Mouse (Mus musculus) fat pad, adult 2 months (tissue): ENCODE results near the gene Zfp697.
A peak's percentile ranks its signal among the peaks of the same experiment; 100 is the strongest.
"Not testable (repeated sequence)": the region's sequence is repeated elsewhere in the genome, so short reads cannot be mapped to it uniquely, and the experiment has no call there.

ENCODE experiments used
- DNase-seq: peaks from one replicate; pipeline ENCODE4 v3.0.0-alpha.2; 2011; ENCODE audit warnings: low read depth, low spot score; ENCODE audit errors: extremely low read depth

Gene Zfp697

GRCm38 (mm10) chr3:98382246-98382939, at the start of gene Zfp697:
Gene Zfp697, plus strand, starts transcription at chr3:98382461.
- DNase-seq, result no peak

DNA sequence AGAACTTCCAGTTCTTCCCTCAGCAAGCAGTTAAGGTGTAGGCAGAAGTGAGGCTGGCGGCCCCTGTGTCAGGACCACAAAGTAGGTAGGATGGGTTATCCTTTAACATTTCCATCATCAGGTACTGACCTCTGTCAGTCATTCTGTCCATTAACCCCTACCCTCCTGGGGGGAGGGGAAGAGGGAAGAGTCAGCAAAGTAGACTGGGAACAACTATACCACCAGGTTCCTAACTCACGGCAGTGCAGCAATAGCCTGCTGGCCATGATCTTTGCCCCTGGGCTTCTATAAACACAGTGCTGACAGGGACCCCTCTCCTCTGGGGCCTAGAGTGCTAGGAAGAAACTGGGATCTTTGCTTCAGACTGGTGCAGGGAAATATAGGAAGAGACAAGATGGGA, 48.3 kb upstream of the Zfp697 start:
- DNase-seq, result no peak

GRCm38 (mm10) chr3:98335331-98335730, 46.9 kb upstream of the Zfp697 start:
- no peak for DNase-seq

DNA sequence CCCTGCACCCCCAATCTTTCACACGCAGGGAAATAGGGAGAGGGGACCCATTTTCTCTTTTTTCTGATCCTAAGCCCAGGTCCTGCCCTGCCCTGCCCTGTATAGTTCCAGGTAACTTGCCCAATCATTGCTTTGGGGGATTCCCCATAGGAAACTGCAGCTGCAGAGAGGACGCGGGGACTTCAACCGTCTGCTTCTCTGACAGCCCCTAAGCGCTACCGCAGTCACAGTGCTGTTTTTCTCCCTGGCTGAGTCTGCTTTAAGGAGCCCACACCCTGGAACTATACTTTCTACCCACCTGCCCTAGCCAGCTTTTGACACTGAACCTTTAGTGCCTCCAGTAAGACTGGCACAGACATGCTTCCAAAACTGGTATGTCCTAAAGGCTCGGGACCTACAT, 46.4 kb upstream of the Zfp697 start:
- no peak for DNase-seq

DNA sequence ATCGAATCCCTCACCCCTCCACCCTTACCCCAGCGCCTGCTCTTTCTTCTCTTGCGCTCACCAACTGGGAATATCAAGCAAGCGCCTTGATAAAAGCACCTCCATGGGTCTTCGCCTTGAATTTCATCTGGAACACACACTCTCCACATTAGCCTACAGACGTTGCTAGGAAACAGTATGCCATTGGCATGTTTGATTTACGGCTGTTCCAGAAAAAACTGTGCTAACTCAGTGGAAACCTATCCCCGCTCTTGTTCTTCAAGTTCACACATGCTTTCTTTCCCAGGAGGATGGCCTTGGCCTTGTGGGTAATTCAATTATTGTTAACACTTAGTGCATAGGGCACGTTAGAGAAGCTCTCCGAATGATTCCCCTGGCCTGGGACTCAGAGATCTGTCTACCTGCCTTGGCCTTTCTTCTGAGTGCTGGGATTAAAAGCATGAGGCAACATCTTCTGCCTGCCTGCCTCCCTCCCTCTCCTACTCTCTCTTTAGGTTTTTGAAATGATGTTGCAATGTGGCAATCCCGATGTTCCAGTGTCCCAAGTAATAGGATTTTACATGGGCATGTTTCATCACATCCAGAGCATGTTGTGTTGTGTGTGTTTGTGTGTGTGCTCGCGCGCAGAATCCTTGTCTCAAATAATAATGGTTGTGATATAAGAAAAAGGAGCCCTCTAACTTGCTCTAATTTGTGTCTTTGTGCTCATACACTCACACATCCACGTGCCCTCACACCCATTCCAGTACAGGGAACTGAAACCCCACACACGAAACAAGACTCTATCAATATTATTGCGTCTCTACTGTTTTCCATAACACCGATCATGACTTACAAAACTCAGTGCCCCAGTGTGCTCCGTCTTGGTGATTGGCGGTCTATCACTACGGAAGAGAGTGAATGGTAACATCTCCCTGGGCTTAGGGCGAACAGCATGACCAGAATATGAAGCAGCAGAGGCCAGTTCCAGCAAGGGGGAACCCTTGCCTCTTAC, 45.3 kb upstream of the Zfp697 start:
- peak; percentile 93 for DNase-seq

DNA sequence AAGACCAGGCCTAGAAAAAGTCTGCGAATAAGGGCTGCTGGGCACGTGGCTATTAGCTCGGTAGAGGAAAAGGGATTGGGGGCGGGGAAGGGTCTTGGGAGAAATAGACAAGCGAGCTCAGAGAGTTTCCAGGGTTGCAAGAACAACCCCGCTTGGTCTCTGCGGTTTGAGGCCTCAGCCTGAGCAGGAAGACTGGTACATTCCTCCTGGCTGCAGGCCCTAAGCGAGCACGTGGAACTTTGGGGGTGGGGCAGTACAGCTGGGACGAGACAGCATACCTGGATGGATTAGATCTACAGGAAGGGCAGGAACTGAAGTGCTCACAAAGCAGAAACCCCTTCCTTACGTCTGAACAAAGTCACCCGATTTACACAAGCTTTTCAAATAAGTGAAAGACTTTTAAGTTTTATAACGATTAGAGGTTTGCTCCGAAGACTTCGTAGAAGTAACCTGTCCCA, 43.6 kb upstream of the Zfp697 start:
- DNase-seq, result no peak

DNA sequence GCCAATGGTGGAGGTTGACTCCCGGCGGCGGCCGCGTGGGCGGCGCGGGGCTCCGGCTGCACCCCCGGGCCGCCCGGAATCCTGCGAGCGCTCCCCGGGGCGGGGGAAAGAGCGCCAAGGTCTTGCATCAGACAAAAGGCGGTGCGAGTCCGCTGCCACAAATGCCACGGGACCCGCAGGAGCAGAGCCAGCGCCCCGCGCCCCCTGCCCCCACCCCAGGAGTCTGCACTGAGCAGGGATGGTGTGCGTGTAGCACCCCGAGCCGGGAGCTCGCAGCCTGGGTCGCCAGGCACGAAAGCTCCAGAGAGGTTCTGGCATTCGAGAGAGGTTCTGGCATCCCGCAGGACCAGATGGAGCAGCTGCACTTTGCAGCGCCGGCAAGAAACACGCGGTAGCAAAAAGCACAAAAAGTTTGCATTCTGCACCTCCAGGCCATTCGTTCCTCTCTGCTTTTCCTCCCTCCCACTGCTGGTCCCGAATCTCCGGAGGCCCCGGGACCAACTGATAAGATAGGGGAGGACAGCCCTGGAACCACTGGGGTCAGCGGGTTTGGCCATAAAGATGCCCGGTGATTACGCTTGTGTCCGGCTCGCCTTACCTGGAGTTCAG, 43.1 kb upstream of the Zfp697 start:
- no peak for DNase-seq

- not testable (repeated sequence) for DNase-seq
Measured at GRCm38 (mm10) chr3:98339706-98340109, 42.6 kb upstream of the Zfp697 start, which contains the start of gene Phgdh. Gene Phgdh, minus strand, starts transcription at chr3:98339990.

GRCm38 (mm10) chr3:98340818-98341594, 41.3 kb upstream of the Zfp697 start:
- DNase-seq, result no peak

DNA sequence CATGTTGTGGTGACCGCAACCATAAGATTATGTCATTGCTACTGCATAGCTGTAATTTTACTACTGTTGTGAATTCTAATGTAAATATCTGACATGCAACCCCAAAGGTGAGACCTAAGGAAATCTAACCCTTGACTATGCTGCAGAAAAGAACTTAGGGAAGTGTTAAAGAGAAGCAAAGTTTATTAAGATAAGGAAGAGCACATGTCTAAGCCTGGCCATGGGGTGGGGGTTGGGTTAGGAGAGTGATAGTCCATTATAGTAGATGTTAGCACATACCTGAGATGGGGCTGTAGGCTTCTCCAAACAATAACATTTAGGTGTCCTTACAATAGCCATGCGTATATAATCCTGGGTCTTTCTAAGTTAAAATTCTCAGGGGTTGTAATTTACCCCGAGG, 39.0 kb upstream of the Zfp697 start:
- DNase-seq, result no peak

GRCm38 (mm10) chr3:98348106-98348505, 34.2 kb upstream of the Zfp697 start:
- DNase-seq, result no peak

GRCm38 (mm10) chr3:98348705-98349104, 33.6 kb upstream of the Zfp697 start:
- DNase-seq, result no peak

DNA sequence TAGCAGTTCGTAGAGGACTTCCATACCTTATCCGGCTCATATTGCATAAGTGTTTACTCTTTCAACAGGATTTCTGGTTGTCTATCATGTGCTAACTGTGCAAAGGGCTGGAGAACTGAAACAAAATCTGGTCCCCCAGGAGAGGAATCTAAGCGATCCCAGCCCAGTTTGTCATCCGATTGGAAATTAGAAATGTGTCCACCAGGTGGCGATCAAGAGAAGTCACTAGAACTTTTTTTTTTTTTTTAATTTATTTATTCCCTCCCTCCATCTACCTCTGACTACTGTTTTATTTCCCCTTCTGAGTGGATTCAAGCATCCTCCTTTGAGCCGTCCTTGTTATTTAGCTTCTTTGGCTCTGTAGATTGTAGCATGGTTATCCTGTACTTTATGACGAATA, 28.4 kb upstream of the Zfp697 start:
- no peak for DNase-seq

- DNase-seq, result no peak
Measured at GRCm38 (mm10) chr3:98355344-98356025, 26.8 kb upstream of the Zfp697 start.

DNA sequence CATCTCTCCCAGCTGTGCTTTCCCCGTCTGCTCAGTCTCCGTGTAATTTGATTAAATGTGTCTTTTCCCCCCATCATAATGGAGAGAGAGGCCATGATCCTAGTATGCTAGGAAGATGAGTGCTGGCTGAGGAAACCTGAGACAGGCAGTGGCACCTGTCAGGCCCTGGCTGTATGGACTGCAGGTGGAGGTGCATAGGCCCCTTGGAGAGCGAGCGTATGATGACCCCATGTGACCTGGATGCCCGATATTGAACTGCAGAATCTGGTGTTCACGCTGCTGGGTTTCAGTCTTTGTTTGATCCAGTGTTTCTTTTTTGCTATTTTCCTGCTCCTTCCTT, 26.3 kb upstream of the Zfp697 start:
- DNase-seq, result no peak

GRCm38 (mm10) chr3:98356632-98357370, 25.5 kb upstream of the Zfp697 start:
- no peak for DNase-seq

- no peak for DNase-seq
Measured at GRCm38 (mm10) chr3:98362753-98363152, 19.5 kb upstream of the Zfp697 start.

DNA sequence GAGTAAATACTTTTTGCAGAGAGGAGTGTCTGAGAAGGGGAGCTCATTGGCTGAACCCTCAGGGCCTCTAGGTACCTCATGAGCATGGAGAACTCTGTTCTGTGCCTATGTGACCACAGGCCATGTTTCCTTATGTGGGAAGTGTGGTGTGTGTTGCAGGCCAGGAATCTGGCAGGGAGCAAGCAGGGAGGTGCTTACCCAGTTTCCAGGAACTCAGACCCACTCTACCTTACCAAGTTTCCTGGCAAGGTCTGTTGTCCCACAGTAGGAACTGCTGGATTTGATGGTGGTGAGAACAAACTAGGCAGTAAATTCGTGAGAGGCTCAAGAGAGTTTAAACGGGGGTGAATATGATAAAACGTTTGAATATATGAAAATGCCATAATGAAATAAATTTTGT, 16.2 kb upstream of the Zfp697 start:
- DNase-seq, result peak; percentile 46

DNA sequence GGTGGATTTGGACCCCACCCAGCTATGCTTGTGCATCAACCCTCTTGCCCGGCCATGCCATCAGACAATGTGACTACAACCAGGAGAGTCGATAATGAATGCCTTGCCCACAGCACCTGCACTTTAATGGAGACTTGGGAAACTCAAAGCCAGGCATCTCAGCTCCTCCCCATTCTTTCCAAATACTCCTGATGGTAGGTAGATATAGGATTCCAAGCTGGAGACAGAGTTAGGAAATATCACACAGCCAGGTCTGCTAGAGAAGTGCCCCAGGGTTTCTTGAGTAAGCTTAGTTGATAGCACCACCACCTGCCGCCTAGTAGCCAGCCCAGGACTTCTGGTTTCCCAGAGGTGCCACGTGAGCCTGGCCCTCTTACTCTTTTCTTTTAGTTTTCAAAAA, 15.4 kb upstream of the Zfp697 start:
- DNase-seq, result peak; percentile 92

DNA sequence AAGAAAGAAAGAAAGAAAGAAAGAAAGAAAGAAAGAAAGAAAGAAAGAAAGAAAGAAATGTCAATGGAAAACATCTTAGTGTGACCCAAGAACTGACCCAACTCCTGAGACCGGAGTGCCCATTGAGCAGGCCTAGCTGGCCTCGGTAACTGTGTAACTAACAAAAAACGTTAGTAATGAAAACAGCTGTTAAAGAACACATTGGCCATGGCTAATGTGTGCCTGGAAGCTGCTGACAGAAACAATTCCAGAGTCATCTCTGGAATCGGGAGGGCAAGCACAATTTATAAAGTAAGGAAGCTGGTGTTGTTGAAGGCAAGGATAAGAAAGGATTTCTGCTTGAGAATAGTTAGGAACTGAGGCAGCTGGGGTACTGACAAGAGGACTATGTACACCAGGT, 14.0 kb upstream of the Zfp697 start:
- no peak for DNase-seq
